In the genomic region with DNA sequence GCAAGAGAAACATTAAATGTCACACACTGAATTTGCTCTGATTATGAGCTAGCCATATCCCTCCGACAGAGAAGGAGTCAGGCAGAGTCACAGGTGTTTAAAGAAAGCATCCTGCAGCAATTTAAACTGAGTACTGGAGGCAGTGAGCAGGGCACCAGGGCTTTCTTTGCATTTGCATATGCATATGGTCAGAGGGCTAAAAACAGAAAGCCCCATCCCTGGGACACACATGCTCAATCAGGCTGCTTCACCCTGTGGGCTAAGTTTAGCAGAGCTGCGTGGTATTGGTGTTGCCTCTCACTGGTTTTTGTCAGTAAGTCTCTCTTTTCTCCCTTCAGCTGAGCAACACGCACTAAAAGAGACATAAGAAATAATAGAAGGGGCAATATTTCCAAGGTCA, we compare ENCODE assay signal across 11 mouse cellular contexts.
A peak's percentile ranks its signal among the peaks of the same experiment; 100 is the strongest.
DNase-seq lines count a peak whose midpoint lies in the region.
"Had no signal": no experiment of that assay in that cellular context is flagged by ENCODE, and none has a peak within 500 bp of the region (broad histone marks: within the 10 kb centered on the region; RNA-seq: fewer than 3 reads in every experiment).

No protein-coding gene starts in this region.

- DNase-seq in layer of hippocampus, adult 9-11 months: peak; percentile 36
- DNase-seq in layer of hippocampus, adult 8-10 months (ENCODE audit: low spot score in 2 of 2): no peak
- DNase-seq in A20 (ENCODE audit: low read depth, low spot score) (peak; percentile 17), adipocyte (ENCODE audit: low spot score) (no peak)
- peak; percentile 41 for DNase-seq in cerebellum, adult 11 months
- DNase-seq in cerebellum, postnatal 14 days: peak; percentile 17 to 56
- no peak for DNase-seq in kidney, postnatal 36 days
- DNase-seq: kidney, adult 8-10 months; kidney, postnatal 4 days; liver, embryonic 13.5 days; thymus, adult 2 months had no signal

Comparison
In these comparisons a context has a peak if more than half of its experiments do, and no peak if none do; other contexts are left out.
1. DNase-seq: peak in layer of hippocampus, adult 9-11 months (single experiment), A20 (single experiment), cerebellum, adult 11 months (single experiment) and cerebellum, postnatal 14 days (2 of 2); none in layer of hippocampus, adult 8-10 months (0 of 2), kidney, postnatal 36 days (0 of 2) and adipocyte (single experiment).